Mouse (Mus musculus) spleen, adult 2 months (tissue): ENCODE data around the gene C5ar1.

ENCODE experiments used
- CTCF ChIP-seq: fragments of 200-500 bp; IDR thresholded peaks from 2 replicates; pipeline ENCODE4 v1.5.1; 2011; ENCODE audit warnings: mild to moderate bottlenecking, inconsistent platforms; ENCODE audit not compliant: insufficient read depth, insufficient read length, insufficient replicate concordance; ENCODE audit errors: extremely low read depth
- POLR2A ChIP-seq: fragments of 200-500 bp; IDR thresholded peaks from 2 replicates; pipeline ENCODE4 v1.6.1; 2011; ENCODE audit warnings: low read depth, low read length, inconsistent platforms

- TF ChIP-seq POLR2A (no peak), CTCF (no peak)
Observed at GRCm38 (mm10) chr7:16241787-16242186, 17.6 kb downstream of the C5ar1 start.
